Mouse (Mus musculus) megakaryocyte, embryonic 14.5 days (primary cell): ENCODE results near the gene Pla2g4d. TPM values are rescaled to one million over a fixed set of nuclear protein-coding genes. Genes with fewer than 3 reads are reported as not detected.

Experiments used
- H3K27me3 ChIP-seq: replicated peaks from 2 replicates; pipeline ENCODE3; 2012; ENCODE audit warnings: inconsistent platforms
- H3K36me3 ChIP-seq: replicated peaks from 2 replicates; pipeline ENCODE3; 2012; ENCODE audit warnings: low read length, inconsistent platforms, mixed read lengths
- H3K4me1 ChIP-seq: 2 replicates; pipeline ENCODE4 v1.6.1; 2012; ENCODE audit warnings: inconsistent platforms
- H3K4me3 ChIP-seq: replicated peaks from 2 replicates; pipeline ENCODE3; 2012; ENCODE audit warnings: moderate library complexity, mild to moderate bottlenecking, inconsistent platforms
- H3K9me3 ChIP-seq: 2 replicates; pipeline ENCODE4 v1.6.1; 2012; ENCODE audit warnings: inconsistent platforms
- FLI1 ChIP-seq: IDR thresholded peaks from 2 replicates; pipeline ENCODE4 v1.6.1; 2012; ENCODE audit warnings: low read length, inconsistent platforms, mixed read lengths
- GATA1 ChIP-seq: IDR thresholded peaks from 3 replicates; pipeline ENCODE4 v1.6.1; 2012; ENCODE audit warnings: mixed read lengths, low read length, inconsistent platforms, borderline replicate concordance
- polyA plus RNA-seq: library from polyadenylated mRNA; stranded (reverse); fragments of >175 nt; gene quantifications from 2 replicates; pipeline ENCODE4 v1.2.3, GENCODE M21; 2012; ENCODE audit warnings: low replicate concordance; ENCODE audit not compliant: insufficient read depth

Gene Pla2g4d
- polyA plus RNA-seq, 1 experiment: 0.03 TPM

GRCm38 (mm10) chr2:120291471-120292078, 2.6 kb upstream of the Pla2g4d start:
- no peaks in the 10 kb centered on the region for H3K36me3 ChIP-seq
- no peaks in the 10 kb centered on the region for H3K9me3 ChIP-seq
- H3K4me1 ChIP-seq: peaks cover 8% of the 10 kb centered on the region
- TF ChIP-seq GATA1: no peak
- no peak overlapping the region for H3K4me3 ChIP-seq
- H3K27me3 ChIP-seq: peaks cover 34% of the 10 kb centered on the region

GRCm38 (mm10) chr2:120288401-120288800, 596 bp downstream of the Pla2g4d start:
- peaks cover 48% of the 10 kb centered on the region for H3K27me3 ChIP-seq
- H3K36me3 ChIP-seq: no peaks in the 10 kb centered on the region
- TF ChIP-seq FLI1: no peak
- TF ChIP-seq GATA1: no peak
- H3K9me3 ChIP-seq: no peaks in the 10 kb centered on the region
- no peak overlapping the region for H3K4me3 ChIP-seq
- H3K4me1 ChIP-seq: no peaks in the 10 kb centered on the region; the same call in 1 of the 2 replicates

GRCm38 (mm10) chr2:120285639-120286038, 3.4 kb downstream of the Pla2g4d start:
- TF ChIP-seq GATA1 (no peak), FLI1 (no peak)
- Histone ChIP-seq H3K27me3 (peaks cover 57% of the 10 kb centered on the region), H3K36me3 (no peaks in the 10 kb centered on the region), H3K4me3 (no peak overlapping the region), H3K4me1 (no peaks in the 10 kb centered on the region; the same call in 1 of the 2 replicates), H3K9me3 (no peaks in the 10 kb centered on the region)

GRCm38 (mm10) chr2:120284705-120285104, 4.3 kb downstream of the Pla2g4d start:
- no peak overlapping the region for H3K4me3 ChIP-seq
- H3K4me1 ChIP-seq: peaks cover 5% of the 10 kb centered on the region; the same call in 1 of the 2 replicates
- H3K9me3 ChIP-seq: no peaks in the 10 kb centered on the region
- peaks cover 58% of the 10 kb centered on the region for H3K27me3 ChIP-seq
- TF ChIP-seq FLI1: no peak
- no peak for TF ChIP-seq GATA1
- no peaks in the 10 kb centered on the region for H3K36me3 ChIP-seq

GRCm38 (mm10) chr2:120284094-120284493, 4.9 kb downstream of the Pla2g4d start:
- Histone ChIP-seq H3K27me3 (peaks cover 61% of the 10 kb centered on the region), H3K4me1 (peaks cover 6% of the 10 kb centered on the region; the same call in 1 of the 2 replicates), H3K9me3 (no peaks in the 10 kb centered on the region), H3K36me3 (no peaks in the 10 kb centered on the region), H3K4me3 (no peak overlapping the region)
- TF ChIP-seq FLI1 (no peak), GATA1 (no peak)

- Histone ChIP-seq H3K4me1 (peaks cover 6% of the 10 kb centered on the region; the same call in 1 of the 2 replicates), H3K4me3 (no peak overlapping the region), H3K27me3 (peaks cover 61% of the 10 kb centered on the region), H3K36me3 (no peaks in the 10 kb centered on the region), H3K9me3 (no peaks in the 10 kb centered on the region)
- TF ChIP-seq GATA1: no peak
- no peak for TF ChIP-seq FLI1
These were observed 5.4 kb downstream of the Pla2g4d start for GRCm38 (mm10) chr2:120283550-120283949.

GRCm38 (mm10) chr2:120281221-120281620, 7.8 kb downstream of the Pla2g4d start:
- TF ChIP-seq FLI1: no peak
- no peak for TF ChIP-seq GATA1
- H3K27me3 ChIP-seq: peaks cover 62% of the 10 kb centered on the region
- H3K4me3 ChIP-seq: no peak overlapping the region
- H3K4me1 ChIP-seq: peaks cover 6% of the 10 kb centered on the region; the same call in 1 of the 2 replicates
- H3K9me3 ChIP-seq: no peaks in the 10 kb centered on the region
- no peaks in the 10 kb centered on the region for H3K36me3 ChIP-seq

GRCm38 (mm10) chr2:120279961-120280360, 9.0 kb downstream of the Pla2g4d start:
- H3K4me1 ChIP-seq: peaks cover 6% of the 10 kb centered on the region; the same call in 1 of the 2 replicates
- H3K27me3 ChIP-seq: peaks cover 61% of the 10 kb centered on the region
- H3K9me3 ChIP-seq: no peaks in the 10 kb centered on the region
- no peak overlapping the region for H3K4me3 ChIP-seq
- no peaks in the 10 kb centered on the region for H3K36me3 ChIP-seq
- TF ChIP-seq GATA1 (no peak), FLI1 (no peak)

GRCm38 (mm10) chr2:120276951-120277350, 12.0 kb downstream of the Pla2g4d start:
- no peak for TF ChIP-seq FLI1
- TF ChIP-seq GATA1: no peak
- Histone ChIP-seq H3K27me3 (peaks cover 55% of the 10 kb centered on the region), H3K4me1 (peaks cover 6% of the 10 kb centered on the region; the same call in 1 of the 2 replicates), H3K4me3 (no peak overlapping the region), H3K9me3 (no peaks in the 10 kb centered on the region), H3K36me3 (no peaks in the 10 kb centered on the region)

GRCm38 (mm10) chr2:120268635-120269034, 20.4 kb downstream of the Pla2g4d start:
- H3K9me3 ChIP-seq: no peaks in the 10 kb centered on the region
- H3K27me3 ChIP-seq: peaks cover 60% of the 10 kb centered on the region
- no peak overlapping the region for H3K4me3 ChIP-seq
- H3K36me3 ChIP-seq: no peaks in the 10 kb centered on the region
- TF ChIP-seq GATA1 (no peak), FLI1 (no peak)
- H3K4me1 ChIP-seq: peaks cover 6% of the 10 kb centered on the region

GRCm38 (mm10) chr2:120265523-120265922, 23.5 kb downstream of the Pla2g4d start:
- H3K4me1 ChIP-seq: peaks cover 6% of the 10 kb centered on the region
- TF ChIP-seq GATA1 (no peak), FLI1 (no peak)
- H3K4me3 ChIP-seq: no peak overlapping the region
- H3K27me3 ChIP-seq: peaks cover 52% of the 10 kb centered on the region
- no peaks in the 10 kb centered on the region for H3K36me3 ChIP-seq
- H3K9me3 ChIP-seq: no peaks in the 10 kb centered on the region
